Mouse (Mus musculus): ENCODE data around the gene Ggps1. TPM values are rescaled to one million over a fixed set of nuclear protein-coding genes. Genes with fewer than 3 reads are reported as not detected.
A peak's percentile ranks its signal among the peaks of the same experiment; 100 is the strongest.
"Not testable (repeated sequence)": the region's sequence is repeated elsewhere in the genome, so short reads cannot be mapped to it uniquely, and the experiment has no call there.

The Ggps1 gene
- polyA plus RNA-seq, 1 experiment from 2014 or later = 13.4 TPM

DNA sequence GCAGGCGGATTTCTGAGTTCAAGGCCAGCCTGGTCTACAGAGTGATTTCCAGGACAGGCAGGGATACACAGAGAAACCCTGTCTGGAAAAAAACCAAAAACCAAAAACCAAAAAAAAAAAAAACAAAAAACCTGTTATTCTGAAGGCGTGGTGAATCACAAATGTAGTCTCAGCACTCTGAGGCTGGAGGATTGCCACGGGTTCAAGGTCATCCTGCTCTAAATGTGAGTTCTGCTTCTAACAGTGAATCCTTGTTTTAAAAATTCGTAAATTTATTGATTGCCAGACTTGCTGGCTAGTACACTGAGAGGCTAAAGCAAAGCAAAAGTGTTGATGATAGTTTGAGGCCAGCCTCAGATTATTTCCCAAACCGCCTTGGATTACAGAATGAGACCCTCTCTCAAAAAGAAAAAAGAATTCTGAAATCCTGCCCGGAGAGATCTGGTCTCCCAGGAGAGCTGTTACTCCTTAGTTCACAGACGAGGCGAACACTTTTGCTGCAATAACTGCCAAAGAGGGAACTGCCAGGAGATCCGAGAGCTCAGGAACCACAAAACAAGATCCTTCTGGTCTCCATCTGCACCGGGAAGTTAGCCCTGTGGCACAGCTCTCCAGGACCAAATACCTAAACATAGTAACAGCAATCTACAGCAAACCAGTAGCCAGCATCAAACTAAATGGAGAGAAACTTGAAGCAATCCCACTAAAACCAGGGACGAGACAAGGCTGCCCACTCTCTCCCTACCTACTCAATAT lies 27.2 kb downstream of the Ggps1 start:
- H3K27me3 ChIP-seq = no peaks in the 10 kb centered on the region
- ATAC-seq (ENCODE audit: low read depth) = no peak
- H3K36me3 ChIP-seq = peaks cover 11% of the 10 kb centered on the region
- H3K9me3 ChIP-seq (replicated peaks) = no peaks in the 10 kb centered on the region
- DNase-seq = no peak
- peaks cover 81% of the 10 kb centered on the region for H3K4me1 ChIP-seq (replicated peaks)
- H3K9ac ChIP-seq = peak overlapping the region; percentile 17; the same call in 1 of the 2 replicates
- H3K27ac ChIP-seq = peak overlapping the region; percentile 43
- H3K4me2 ChIP-seq = no peak overlapping the region
- no peak overlapping the region for H3K4me3 ChIP-seq (replicated peaks)
- WGBS (ENCODE audit: insufficient replicate concordance) = 78% methylated on average over 11 of the region's 11 CpGs

DNA sequence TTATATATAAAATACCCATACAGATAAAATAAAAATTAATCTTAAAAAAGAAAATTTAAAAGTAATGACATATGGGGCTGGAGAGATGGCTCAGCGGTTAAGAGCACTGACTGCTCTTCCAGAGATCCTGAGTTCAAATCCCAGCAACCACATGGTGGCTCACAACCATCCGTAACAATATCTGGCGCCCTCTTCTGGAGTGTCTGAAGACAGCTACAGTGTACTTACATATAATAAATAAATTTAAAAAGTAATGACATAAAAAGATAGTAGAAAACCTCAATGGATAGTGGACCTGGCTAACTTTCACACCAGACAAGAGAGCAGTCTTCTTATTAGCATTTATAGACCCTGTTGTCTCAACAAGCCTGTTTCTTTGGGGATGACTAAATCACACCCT lies 27.9 kb downstream of the Ggps1 start:
- H3K9ac ChIP-seq = peak overlapping the region; percentile 59; the same call in 1 of the 2 replicates
- not testable (repeated sequence) for H3K4me2 ChIP-seq; ATAC-seq (ENCODE audit: low read depth); H3K27me3 ChIP-seq; DNase-seq; H3K4me3 ChIP-seq (replicated peaks); H3K9me3 ChIP-seq (replicated peaks)
- WGBS (ENCODE audit: insufficient replicate concordance) = 80% methylated on average over 3 of the region's 3 CpGs
- peaks cover 81% of the 10 kb centered on the region for H3K4me1 ChIP-seq (replicated peaks)
- H3K36me3 ChIP-seq = peaks cover 11% of the 10 kb centered on the region
- H3K27ac ChIP-seq = peak overlapping the region; percentile 94

DNA sequence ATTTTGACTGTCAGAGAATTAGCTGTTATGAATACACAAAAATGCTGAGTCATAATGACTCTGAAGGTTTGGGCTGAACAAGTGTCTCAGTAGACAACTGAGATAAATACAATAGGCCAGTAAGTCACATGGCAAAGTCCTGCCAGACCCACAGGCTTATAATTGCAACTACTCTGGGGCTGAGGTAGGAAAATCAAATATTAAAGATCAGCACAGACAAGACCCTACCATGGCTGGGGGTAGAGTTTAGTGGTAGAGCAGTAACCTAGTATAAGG lies 29.3 kb downstream of the Ggps1 start:
- H3K4me1 ChIP-seq (replicated peaks) = peaks cover 90% of the 10 kb centered on the region
- peak; percentile 82 for ATAC-seq (ENCODE audit: low read depth)
- DNase-seq = peak; percentile 64
- peak overlapping the region; percentile 48 for H3K4me2 ChIP-seq
- H3K36me3 ChIP-seq = peaks cover 12% of the 10 kb centered on the region
- H3K4me3 ChIP-seq (replicated peaks) = no peak overlapping the region
- H3K27me3 ChIP-seq = no peaks in the 10 kb centered on the region
- no peaks in the 10 kb centered on the region for H3K9me3 ChIP-seq (replicated peaks)
- H3K27ac ChIP-seq = peak overlapping the region; percentile 94
- peak overlapping the region; percentile 59; the same call in 1 of the 2 replicates for H3K9ac ChIP-seq

GRCm38 (mm10) chr13:14033309-14034072 lies 29.8 kb downstream of the Ggps1 start:
- DNase-seq = peak; percentile 38
- Histone ChIP-seq H3K4me1 (replicated peaks) (peaks cover 89% of the 10 kb centered on the region), H3K9ac (peak overlapping the region; percentile 49; the same call in 1 of the 2 replicates), H3K36me3 (peaks cover 16% of the 10 kb centered on the region), H3K4me2 (peak overlapping the region; percentile 48), H3K4me3 (replicated peaks) (no peak overlapping the region), H3K27ac (peak overlapping the region; percentile 94), H3K9me3 (replicated peaks) (no peaks in the 10 kb centered on the region), H3K27me3 (no peaks in the 10 kb centered on the region)
- WGBS (ENCODE audit: insufficient replicate concordance) = 17% methylated on average over 5 of the region's 5 CpGs
- ATAC-seq (ENCODE audit: low read depth) = peak; percentile 78

DNA sequence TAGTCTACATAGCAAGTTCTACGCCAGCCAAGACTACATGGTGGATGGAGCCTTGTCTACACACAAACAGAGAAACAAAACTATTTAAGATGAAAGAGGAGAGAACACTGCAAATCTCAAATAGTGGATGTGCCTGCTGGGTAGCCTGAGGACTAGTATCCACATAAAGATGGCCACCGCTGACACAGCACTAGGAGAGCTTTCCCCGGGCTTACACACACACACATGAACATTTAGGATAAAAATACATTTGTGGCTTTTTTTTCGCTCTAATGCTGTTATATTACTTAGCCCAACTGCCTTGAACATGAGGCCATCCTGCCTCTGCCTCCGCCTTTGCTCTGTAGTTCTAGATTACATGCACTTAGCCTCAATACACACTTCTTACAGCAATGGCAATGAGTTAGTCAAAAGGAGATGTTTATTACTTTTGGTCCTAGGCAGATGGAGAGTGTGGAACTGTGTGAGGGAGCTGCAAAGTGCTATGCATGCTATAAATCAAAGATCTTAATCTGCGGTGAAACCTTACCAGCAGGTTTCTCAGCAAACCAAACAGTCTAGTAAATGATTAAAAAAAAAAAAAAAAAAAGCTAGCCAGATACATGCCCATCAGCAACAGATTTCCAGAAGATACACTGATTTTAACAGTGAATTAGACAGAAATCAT lies 37.0 kb downstream of the Ggps1 start:
- Histone ChIP-seq H3K27ac (peak overlapping the region; percentile 25; the same call in 1 of the 2 replicates), H3K36me3 (peaks cover 34% of the 10 kb centered on the region), H3K9me3 (replicated peaks) (no peaks in the 10 kb centered on the region), H3K9ac (no peak overlapping the region), H3K4me1 (replicated peaks) (peaks cover 48% of the 10 kb centered on the region), H3K27me3 (no peaks in the 10 kb centered on the region), H3K4me3 (replicated peaks) (no peak overlapping the region), H3K4me2 (no peak overlapping the region)
- 80% methylated on average over 6 of the region's 6 CpGs for WGBS (ENCODE audit: insufficient replicate concordance)
- ATAC-seq (ENCODE audit: low read depth) (0 out of 2 replicates have a peak, but pooled peaks have one; percentile 26), DNase-seq (no peak)

DNA sequence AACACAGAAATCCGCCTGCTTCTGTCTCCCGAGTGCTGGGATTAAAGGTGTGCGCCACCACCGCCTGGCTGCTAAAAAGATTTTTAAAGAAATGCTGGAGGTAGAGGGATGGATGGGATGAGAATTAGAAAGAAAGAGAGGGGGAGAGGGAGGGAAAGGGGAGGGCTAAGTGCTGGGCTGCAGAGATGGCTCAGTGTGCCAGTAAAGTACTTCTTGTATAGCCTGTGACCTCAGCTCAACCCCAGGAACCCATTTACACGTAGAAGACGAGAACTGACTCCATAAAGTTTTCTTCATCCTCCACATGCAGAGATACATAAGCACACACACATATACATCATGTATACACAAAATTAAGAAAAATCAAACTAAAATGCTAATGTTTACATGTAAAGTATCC lies 37.7 kb downstream of the Ggps1 start:
- Histone ChIP-seq H3K27ac (no peak overlapping the region), H3K4me2 (no peak overlapping the region), H3K4me1 (replicated peaks) (peaks cover 41% of the 10 kb centered on the region), H3K4me3 (replicated peaks) (no peak overlapping the region), H3K9me3 (replicated peaks) (no peaks in the 10 kb centered on the region), H3K36me3 (peaks cover 32% of the 10 kb centered on the region), H3K27me3 (no peaks in the 10 kb centered on the region), H3K9ac (no peak overlapping the region)
- no peak for DNase-seq
- no peak for ATAC-seq (ENCODE audit: low read depth)
- 84% methylated on average over 6 of the region's 6 CpGs for WGBS (ENCODE audit: insufficient replicate concordance)

DNA sequence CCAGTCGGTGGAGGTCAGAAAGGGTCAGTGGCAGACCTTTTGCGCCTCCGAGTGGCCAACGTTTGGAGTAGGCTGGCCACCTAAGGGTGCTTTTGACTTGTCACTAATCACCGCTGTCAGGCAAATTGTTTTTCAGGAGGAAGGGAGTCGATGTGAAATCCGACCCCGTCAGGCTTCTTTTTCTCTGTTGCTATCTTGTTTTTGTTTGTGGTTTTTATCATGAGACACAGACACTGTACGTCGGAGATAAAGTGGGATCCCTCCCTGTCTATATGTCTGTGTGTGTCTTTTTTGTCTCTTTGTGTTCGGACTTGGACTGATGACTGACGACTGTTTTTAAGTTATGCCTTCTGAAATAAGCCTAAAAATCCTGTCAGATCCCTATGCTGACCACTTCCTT lies 41.9 kb downstream of the Ggps1 start:
- ATAC-seq (ENCODE audit: low read depth) = peak; percentile 73
- H3K27me3 ChIP-seq; H3K9ac ChIP-seq; H3K9me3 ChIP-seq (replicated peaks); DNase-seq: not testable (repeated sequence)
- Histone ChIP-seq H3K4me1 (replicated peaks) (peaks cover 31% of the 10 kb centered on the region), H3K4me3 (replicated peaks) (0 out of 2 replicates have a peak overlapping the region, but pooled peaks have one; percentile 10), H3K27ac (peak overlapping the region; percentile 88; the same call in 1 of the 2 replicates), H3K4me2 (peak overlapping the region; percentile 48), H3K36me3 (peaks cover 29% of the 10 kb centered on the region)
- 17% methylated on average over 11 of the region's 12 CpGs for WGBS (ENCODE audit: insufficient replicate concordance)

- no peaks in the 10 kb centered on the region for H3K27me3 ChIP-seq
- ATAC-seq (ENCODE audit: low read depth) = peak; percentile 35; the same call in 1 of the 2 replicates
- WGBS (ENCODE audit: insufficient replicate concordance) = 63% methylated on average over 3 of the region's 3 CpGs
Observed at GRCm38 (mm10) chr13:14018852-14019251, 44.4 kb downstream of the Ggps1 start.

GRCm38 (mm10) chr13:14018283-14018682 lies 45.0 kb downstream of the Ggps1 start:
- H3K27ac ChIP-seq = peak overlapping the region; percentile 69

More at GRCm38 (mm10) chr13:14018852-14019251, 44.4 kb downstream of the Ggps1 start:
- H3K4me2 ChIP-seq = no peak overlapping the region
- H3K27ac ChIP-seq = peak overlapping the region; percentile 69
- H3K4me3 ChIP-seq (replicated peaks) = no peak overlapping the region
- H3K9me3 ChIP-seq (replicated peaks) = no peaks in the 10 kb centered on the region
- H3K9ac ChIP-seq = no peak overlapping the region
- peaks cover 42% of the 10 kb centered on the region for H3K36me3 ChIP-seq
- DNase-seq = no peak
- peaks cover 26% of the 10 kb centered on the region for H3K4me1 ChIP-seq (replicated peaks)

DNA sequence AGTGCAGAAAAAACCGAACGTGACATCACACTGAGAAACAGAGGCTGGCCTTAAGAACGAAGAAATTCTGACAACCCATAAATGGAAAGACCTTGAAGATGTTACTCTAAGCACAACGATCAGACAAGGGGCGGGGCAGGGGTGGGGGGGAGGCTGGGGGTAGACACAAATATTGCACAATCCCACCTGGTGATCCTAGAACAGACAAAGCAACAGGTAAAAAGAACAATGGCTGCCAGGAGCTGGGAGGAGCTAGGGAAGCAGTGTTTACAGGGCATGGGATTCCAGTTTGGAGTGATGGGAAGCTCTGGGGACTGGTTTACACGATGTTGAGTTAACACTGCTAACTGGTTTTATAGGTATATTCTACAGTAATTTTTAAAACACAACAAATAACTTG lies 47.7 kb downstream of the Ggps1 start:
- Histone ChIP-seq H3K4me3 (replicated peaks) (no peak overlapping the region), H3K36me3 (peaks cover 70% of the 10 kb centered on the region), H3K4me2 (no peak overlapping the region), H3K27ac (no peak overlapping the region), H3K4me1 (replicated peaks) (peaks cover 37% of the 10 kb centered on the region), H3K9ac (no peak overlapping the region), H3K27me3 (no peaks in the 10 kb centered on the region), H3K9me3 (replicated peaks) (no peaks in the 10 kb centered on the region)
- whole genome bisulfite sequencing (ENCODE audit: insufficient replicate concordance) = 79% methylated on average over 6 of the region's 6 CpGs
- no peak for DNase-seq
- ATAC-seq (ENCODE audit: low read depth) = no peak

More at GRCm38 (mm10) chr13:14018283-14018682, 45.0 kb downstream of the Ggps1 start:
- Histone ChIP-seq H3K4me3 (replicated peaks) (no peak overlapping the region), H3K27me3 (no peaks in the 10 kb centered on the region), H3K36me3 (peaks cover 47% of the 10 kb centered on the region), H3K4me1 (replicated peaks) (peaks cover 26% of the 10 kb centered on the region), H3K9me3 (replicated peaks) (no peaks in the 10 kb centered on the region), H3K4me2 (0 out of 2 replicates have a peak overlapping the region, but pooled peaks have one; percentile 18), H3K9ac (no peak overlapping the region; the same call in 1 of the 2 replicates)
- DNase-seq (no peak), ATAC-seq (ENCODE audit: low read depth) (peak; percentile 88)

GRCm38 (mm10) chr13:14014540-14014939 lies 48.7 kb downstream of the Ggps1 start:
- H3K4me1 ChIP-seq (replicated peaks) = peaks cover 34% of the 10 kb centered on the region
- no peak overlapping the region for H3K4me2 ChIP-seq
- no peak overlapping the region for H3K4me3 ChIP-seq (replicated peaks)
- no peak for DNase-seq
- no peak overlapping the region for H3K9ac ChIP-seq
- peaks cover 70% of the 10 kb centered on the region for H3K36me3 ChIP-seq
- no peak for ATAC-seq (ENCODE audit: low read depth)
- H3K27ac ChIP-seq = no peak overlapping the region
- no peaks in the 10 kb centered on the region for H3K9me3 ChIP-seq (replicated peaks)
- no peaks in the 10 kb centered on the region for H3K27me3 ChIP-seq
- WGBS (ENCODE audit: insufficient replicate concordance) = 92% methylated on average over 4 of the region's 4 CpGs

Data from liver, embryonic 13.5 days (tissue).